Mouse (Mus musculus) right cerebral cortex, postnatal 14 days (tissue): ENCODE results near the gene Spred2.

Experiments used
- DNase-seq: peaks from one replicate; pipeline ENCODE4 v3.0.0; 2022

Spred2 gene

GRCm38 (mm10) chr11:19986871-19987755, 62.9 kb downstream of the Spred2 start:
- DNase-seq: no peak

GRCm38 (mm10) chr11:19987756-19988091, 63.5 kb downstream of the Spred2 start:
- no peak for DNase-seq

- DNase-seq: no peak
These were observed 64.0 kb downstream of the Spred2 start for GRCm38 (mm10) chr11:19988224-19988623.

GRCm38 (mm10) chr11:19988631-19989030, 64.5 kb downstream of the Spred2 start:
- DNase-seq: no peak

- DNase-seq: no peak
These were observed 65.2 kb downstream of the Spred2 start for GRCm38 (mm10) chr11:19989141-19989910.

- no peak for DNase-seq
These were observed 66.6 kb downstream of the Spred2 start for GRCm38 (mm10) chr11:19990731-19991130.

DNA sequence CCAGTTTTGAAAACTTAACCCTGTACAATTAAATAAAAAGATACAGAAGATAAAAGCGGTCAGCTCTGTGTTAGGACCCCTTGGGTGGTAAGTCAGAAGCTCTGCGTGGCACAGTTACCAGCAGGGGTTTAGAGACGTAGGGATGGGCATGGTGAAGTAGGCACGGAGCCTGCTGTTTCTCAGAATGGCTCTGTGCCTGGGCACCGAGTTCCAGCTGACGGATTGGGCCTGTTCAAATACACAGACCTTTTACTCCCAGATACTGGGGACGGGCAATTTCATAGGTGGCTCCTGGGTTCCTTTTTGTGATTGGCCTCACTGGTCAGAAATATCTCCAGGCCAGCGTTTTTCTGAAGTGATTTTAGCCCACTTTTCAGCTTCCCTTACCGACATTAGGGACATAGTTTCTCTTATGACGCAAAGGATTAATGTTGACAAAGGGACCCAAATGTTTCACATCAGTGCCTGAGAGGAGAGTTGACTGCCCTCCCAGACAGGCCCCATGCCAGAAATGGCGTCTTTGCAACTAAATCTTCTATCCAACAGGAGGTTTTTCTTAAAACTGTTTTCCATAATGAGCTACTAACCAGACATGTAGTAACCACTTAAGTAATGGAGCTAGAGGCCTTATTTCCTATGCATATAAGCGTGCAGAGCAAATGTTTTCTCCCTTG, 67.3 kb downstream of the Spred2 start:
- no peak for DNase-seq

- DNase-seq: no peak
These were observed 68.4 kb downstream of the Spred2 start for GRCm38 (mm10) chr11:19992341-19993281.

- DNase-seq: no peak
These were observed 69.6 kb downstream of the Spred2 start for GRCm38 (mm10) chr11:19993753-19994152.

DNA sequence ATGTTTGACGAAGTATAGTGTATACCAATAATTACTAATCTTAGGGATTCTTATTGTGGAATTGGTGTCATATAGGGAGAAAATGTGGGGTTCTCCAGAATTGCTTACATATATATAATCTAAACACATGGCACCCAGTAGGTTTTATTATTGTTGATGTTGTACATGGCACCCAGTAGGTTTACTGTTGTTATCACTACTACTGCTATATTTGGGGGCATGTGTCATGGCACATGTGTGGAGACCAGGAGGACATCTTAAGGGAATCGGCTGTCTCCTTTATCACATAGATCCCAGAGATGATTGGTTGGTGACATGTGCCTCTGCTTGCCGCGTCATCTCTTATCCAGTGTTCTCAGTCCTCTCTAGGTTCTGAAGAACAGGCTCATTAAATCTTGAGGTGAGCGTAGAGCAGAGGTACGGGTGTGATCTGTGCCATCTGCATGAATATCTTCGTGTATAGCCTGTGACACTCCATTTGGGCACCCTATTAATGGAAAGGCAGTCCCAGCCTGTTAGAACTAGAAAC, 70.2 kb downstream of the Spred2 start:
- DNase-seq: no peak

DNA sequence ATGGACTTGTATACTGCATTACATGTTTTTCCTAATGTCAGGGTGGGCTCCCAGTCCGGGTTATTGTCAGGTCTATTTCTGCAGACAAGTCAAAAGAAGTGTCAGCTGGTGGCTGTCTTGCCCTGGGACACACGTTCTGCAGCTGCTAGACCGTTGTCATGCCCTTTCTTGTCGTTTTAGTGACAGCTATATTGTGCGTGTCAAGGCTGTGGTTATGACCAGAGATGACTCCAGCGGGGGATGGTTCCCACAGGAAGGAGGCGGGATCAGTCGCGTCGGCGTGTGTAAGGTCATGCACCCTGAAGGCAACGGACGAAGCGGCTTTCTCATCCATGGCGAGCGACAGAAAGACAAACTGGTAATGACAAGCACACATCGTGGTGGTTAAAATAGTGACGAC, 73.8 kb downstream of the Spred2 start:
- DNase-seq: no peak

GRCm38 (mm10) chr11:20002883-20003282, 78.7 kb downstream of the Spred2 start:
- DNase-seq: no peak

DNA sequence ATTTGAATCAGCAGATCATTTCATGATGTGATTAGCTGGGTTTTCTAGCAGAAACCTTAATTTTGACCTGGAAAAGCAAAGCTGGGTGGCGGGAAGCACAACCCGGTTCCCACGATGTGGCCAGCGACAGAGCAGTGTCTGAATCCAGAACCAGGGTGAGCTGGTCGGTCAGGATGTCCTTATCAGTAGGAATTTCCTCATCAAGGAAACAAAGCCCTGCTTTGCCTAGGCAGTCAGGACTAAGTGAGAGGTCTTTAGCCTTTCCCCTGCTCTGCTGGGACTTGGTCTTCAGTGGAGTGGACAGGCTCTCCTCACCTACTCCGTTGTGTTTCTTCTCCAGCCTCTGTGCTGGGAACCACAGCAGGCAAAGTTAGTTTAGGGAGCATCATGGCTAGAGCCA, 83.5 kb downstream of the Spred2 start:
- no peak for DNase-seq

DNA sequence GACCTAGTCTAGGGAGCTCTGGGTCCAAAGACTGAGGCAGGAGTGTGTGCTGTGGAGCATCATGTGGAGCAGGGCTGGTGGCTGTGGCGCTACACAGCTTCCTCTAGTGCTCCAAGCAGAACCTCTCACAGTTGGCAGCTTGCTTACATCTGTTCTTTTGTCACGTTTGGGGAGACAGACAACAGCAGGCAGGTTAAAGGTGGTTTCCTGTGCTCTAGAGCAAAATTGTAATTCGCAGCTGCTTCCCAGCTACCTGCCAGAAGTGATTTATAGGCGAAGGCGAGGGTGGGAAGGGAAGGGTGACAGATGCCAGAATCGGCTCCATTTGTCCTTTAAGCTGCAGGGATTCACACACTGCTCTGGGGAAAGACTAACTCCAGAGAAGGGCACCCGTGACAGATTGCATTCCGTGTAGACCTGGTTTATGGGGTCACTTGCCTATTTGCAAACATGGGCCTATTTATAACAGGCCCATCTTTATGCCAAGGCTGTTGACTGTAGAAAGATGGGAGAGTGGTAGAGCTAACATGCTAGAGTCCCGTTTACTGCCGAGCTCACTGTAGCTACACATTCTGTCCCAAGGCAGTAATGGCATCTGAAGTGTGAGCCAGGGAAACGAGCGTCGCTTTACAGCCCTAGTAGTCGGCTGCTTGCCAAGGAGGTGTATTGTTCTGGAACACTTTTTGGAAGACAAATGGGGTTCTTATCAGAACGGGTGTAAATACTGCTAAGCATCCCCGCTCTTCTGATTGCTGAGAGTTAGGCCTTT, 87.2 kb downstream of the Spred2 start:
- peak; percentile 2 for DNase-seq

GRCm38 (mm10) chr11:20013366-20013765, 89.2 kb downstream of the Spred2 start:
- no peak for DNase-seq

DNA sequence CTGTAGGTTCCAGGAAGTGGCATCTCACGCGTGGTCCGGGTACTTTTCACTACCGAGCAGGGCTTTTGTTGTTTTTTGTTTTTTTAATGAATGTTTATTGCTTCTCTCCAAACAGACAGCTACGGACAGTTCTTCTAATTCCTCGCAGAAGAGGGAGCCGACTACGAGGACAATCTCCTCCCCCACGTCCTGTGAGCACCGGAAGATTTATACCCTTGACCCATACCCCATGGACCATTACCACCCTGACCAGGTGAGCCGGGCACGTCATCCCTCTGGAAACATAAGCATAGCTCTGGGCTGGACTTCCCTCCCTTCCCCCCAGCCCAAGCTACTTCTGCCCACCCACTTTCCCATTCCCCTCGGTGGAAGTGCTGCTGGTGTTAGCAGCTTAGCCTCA, 93.8 kb downstream of the Spred2 start:
- no peak for DNase-seq

GRCm38 (mm10) chr11:20018905-20019304, 94.7 kb downstream of the Spred2 start:
- DNase-seq: no peak

DNA sequence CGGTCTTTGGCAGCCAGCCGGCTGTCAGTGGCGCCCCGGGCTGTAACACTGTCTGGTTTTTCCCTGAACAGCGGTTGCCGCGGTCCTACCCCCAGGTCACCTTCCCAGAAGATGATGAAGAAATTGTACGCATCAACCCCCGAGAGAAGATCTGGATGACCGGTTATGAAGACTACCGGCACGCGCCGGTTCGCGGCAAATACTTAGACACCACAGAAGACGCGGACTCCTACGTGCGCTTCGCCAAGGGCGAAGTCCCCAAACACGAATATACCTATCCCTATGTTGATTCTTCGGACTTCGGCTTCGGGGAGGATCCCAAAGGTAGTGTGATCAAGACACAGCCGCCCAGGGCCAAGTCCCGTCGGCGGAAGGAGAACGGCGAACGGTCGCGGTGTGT, 96.5 kb downstream of the Spred2 start:
- DNase-seq: no peak

- DNase-seq: no peak
These were observed 98.3 kb downstream of the Spred2 start for GRCm38 (mm10) chr11:20022462-20022861.

- DNase-seq: no peak
These were observed 98.8 kb downstream of the Spred2 start for GRCm38 (mm10) chr11:20022911-20023482.

DNA sequence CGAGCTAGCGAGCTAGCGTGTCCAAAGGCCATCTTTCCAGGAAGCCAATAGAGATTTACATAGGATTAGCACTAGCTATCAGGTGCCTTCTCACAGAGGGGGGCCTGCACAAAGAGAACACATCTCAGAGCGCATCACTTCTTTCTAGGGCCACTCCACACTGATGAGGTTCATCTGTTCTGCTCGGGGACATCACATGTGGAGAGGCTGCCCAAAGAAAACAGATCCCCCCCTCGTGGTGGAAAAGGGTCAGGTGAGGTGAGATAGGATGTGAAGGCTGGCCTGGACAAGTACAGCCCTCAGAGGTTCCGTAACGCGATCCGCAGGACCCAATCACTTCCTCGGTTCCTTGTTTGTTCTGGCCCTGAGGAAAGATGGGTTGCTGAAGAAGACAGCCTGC, 101.7 kb downstream of the Spred2 start:
- no peak for DNase-seq
